Mouse (Mus musculus): Measurements from ENCODE around the gene Hexdc.

- TF ChIP-seq CTCF (conservative IDR thresholded peaks at IDR 0.05; ENCODE audit: low read length) (no peak), POU5F1 (IDR thresholded peaks at IDR 0.05; ENCODE audit: borderline replicate concordance, low read length) (no peak), NANOG (IDR thresholded peaks at IDR 0.05; ENCODE audit: borderline replicate concordance, low read length) (no peak)
Observed at GRCm38 (mm10) chr11:121259160-121260100, 55.2 kb downstream of the Hexdc start, which contains the start of gene Foxk2.
